10 mouse cellular contexts compared by ENCODE assay signal in the genomic region with DNA sequence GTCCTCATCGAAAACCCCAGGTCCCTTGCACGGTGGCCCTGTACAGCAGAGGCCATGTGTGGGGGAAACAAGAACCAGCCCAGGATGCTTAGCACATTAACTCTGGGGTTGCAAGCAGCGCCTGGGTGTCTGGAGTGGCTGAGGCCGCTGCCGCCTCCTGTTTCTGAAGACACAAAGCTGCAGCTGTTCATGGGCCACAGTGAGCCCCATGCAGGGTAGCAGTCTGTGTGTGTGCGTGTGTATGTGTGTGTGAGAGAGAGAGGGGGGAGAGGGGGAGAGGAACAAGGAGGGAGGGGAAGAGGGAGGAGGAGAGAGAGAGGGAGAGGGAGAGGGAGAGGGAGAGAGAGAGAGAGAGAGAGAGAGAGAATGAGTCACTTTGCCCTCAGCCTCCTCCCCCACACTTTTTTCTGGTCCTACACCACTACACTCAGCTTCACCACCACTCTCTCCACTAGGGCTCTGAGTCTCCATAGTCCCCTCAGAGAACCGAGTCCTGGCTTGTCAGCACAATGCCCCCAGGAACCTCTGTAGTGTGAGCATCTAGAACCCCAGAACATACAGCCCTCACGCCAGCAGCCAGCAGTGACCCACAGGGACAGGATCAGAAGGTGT. TPM values are rescaled to one million over a fixed set of nuclear protein-coding genes. Genes with fewer than 3 reads are reported as not detected.
A peak's percentile ranks its signal among the peaks of the same experiment; 100 is the strongest.
DNase-seq lines count a peak whose midpoint lies in the region; ATAC-seq and TF ChIP-seq lines count a peak whose summit lies in the region.
"Had no signal": no experiment of that assay in that cellular context is flagged by ENCODE, and none has a peak within 500 bp of the region (broad histone marks: within the 10 kb centered on the region; RNA-seq: fewer than 3 reads in every experiment).

No protein-coding gene starts in this region.

- H3K36me3 ChIP-seq in limb, embryonic 10.5 days: no peaks in the 10 kb centered on the region

- TF ChIP-seq CTCF in left cerebral cortex, adult 2 months (IDR thresholded peaks at IDR 0.05): peak; percentile 8
- no peak for TF ChIP-seq CTCF in Patski (IDR thresholded peaks at IDR 0.05)

- no peaks in the 10 kb centered on the region for H3K27me3 ChIP-seq in Patski
- no peaks in the 10 kb centered on the region for H3K27me3 ChIP-seq in limb, embryonic 10.5 days (ENCODE audit: low read depth, poor library complexity, severe bottlenecking)

- 50% methylated on average over 8 of the region's 8 CpGs for WGBS in limb, embryonic 10.5 days

- POLR2A ChIA-PET in Patski (lab: Charles Lee): no interaction called here

- DNase-seq in embryo, embryonic 11 days: peak; percentile 49
- DNase-seq in embryo, embryonic 10 days (ENCODE audit: low spot score): no peak
- peak; percentile 35 to 37 for DNase-seq in left cerebral cortex, adult 2 months (ENCODE audit: extremely low spot score in 1 of 2, low spot score in 2 of 2)
- no peak for DNase-seq in left cerebral cortex, adult 11 months (ENCODE audit: low spot score)
- no peak for DNase-seq in Patski (ENCODE audit: low read depth, low spot score)
- no peak for DNase-seq in limb, embryonic 10.5 days (ENCODE audit: low spot score)
- no peak for DNase-seq in urinary bladder, adult 2 months (ENCODE audit: low spot score)
- no peak for DNase-seq in kidney, adult 8-10 months

- H3K4me1 ChIP-seq in limb, embryonic 10.5 days: peaks cover 40% of the 10 kb centered on the region

- ATAC-seq in Patski: peak; percentile 20
- ATAC-seq: intestine, postnatal 0 days; midbrain, embryonic 16.5 days had no signal

- in situ Hi-C loops in Patski (cut with MboI; ENCODE audit: low pct_unique_long_range_greater_than_20kb): no loop called here

- H3K4me3 ChIP-seq in left cerebral cortex, adult 2 months: no peak overlapping the region
- H3K4me3 ChIP-seq in limb, embryonic 10.5 days: no peak overlapping the region

- no peak overlapping the region; the same call in 1 of the 2 replicates for H3K27ac ChIP-seq in left cerebral cortex, adult 2 months
- peak overlapping the region; percentile 37 for H3K27ac ChIP-seq in limb, embryonic 10.5 days

- intact Hi-C loops in left cerebral cortex, adult 2 months (cut with DNase I): no loop called here

- CTCF ChIA-PET in Patski (lab: Charles Lee): interaction anchor here (1.2 kb wide), 1 partner anchor 14 kb away, joined by 3 read pairs; no protein-coding TSS in a partner anchor

- no peaks in the 10 kb centered on the region for H3K9me3 ChIP-seq in limb, embryonic 10.5 days (replicated peaks)

RNA-seq across cellular contexts. Expression of gene Pim3, which starts 18.4 kb away (rescaled TPM):
- 10 to 100 TPM; 46.8 to 50.0 TPM for total RNA-seq in left cerebral cortex, adult 2 months (2021)
- polyA plus RNA-seq in Patski (2021): 149 TPM
- 46.6 and 48.2 TPM in 2 replicates for polyA plus RNA-seq in limb, embryonic 10.5 days (2016; fragmentation: Nextera tagmentation; extraction: Ambion mirVana)
- 11.7 and 12.4 TPM in 2 replicates for polyA plus RNA-seq in urinary bladder, adult 2 months (2012; rRNA removed)

RNA-seq across cellular contexts. Expression of gene Creld2, which starts 24.1 kb away (rescaled TPM):
- 10 to 100 TPM; 22.1 to 26.3 TPM for total RNA-seq in left cerebral cortex, adult 2 months (2021)
- 90.6 TPM for polyA plus RNA-seq in Patski (2021)
- polyA plus RNA-seq in limb, embryonic 10.5 days (2016; fragmentation: Nextera tagmentation; extraction: Ambion mirVana): 98.5 and 99.0 TPM in 2 replicates
- 31.0 and 36.2 TPM in 2 replicates for polyA plus RNA-seq in urinary bladder, adult 2 months (2012; rRNA removed)

RNA-seq across cellular contexts. Expression of gene Alg12, which starts 24.5 kb away (rescaled TPM):
- total RNA-seq in left cerebral cortex, adult 2 months (2021): 10 to 100 TPM; 13.3 to 14.4 TPM
- polyA plus RNA-seq in Patski (2021): 20.5 TPM
- polyA plus RNA-seq in limb, embryonic 10.5 days (2016; fragmentation: Nextera tagmentation; extraction: Ambion mirVana): 10.8 and 12.3 TPM in 2 replicates
- polyA plus RNA-seq in urinary bladder, adult 2 months (2012; rRNA removed): 16.3 TPM in 2 replicates

Comparison
In these comparisons a context has a peak if more than half of its experiments do, and no peak if none do; other contexts are left out.
1. DNase-seq: peak in embryo, embryonic 11 days (single experiment) and left cerebral cortex, adult 2 months (2 of 2); none in embryo, embryonic 10 days (single experiment), left cerebral cortex, adult 11 months (single experiment), Patski (single experiment), limb, embryonic 10.5 days (single experiment), urinary bladder, adult 2 months (single experiment) and kidney, adult 8-10 months (0 of 2).